Mouse (Mus musculus): ENCODE data around the gene Ppt2.

The Ppt2 gene

DNA sequence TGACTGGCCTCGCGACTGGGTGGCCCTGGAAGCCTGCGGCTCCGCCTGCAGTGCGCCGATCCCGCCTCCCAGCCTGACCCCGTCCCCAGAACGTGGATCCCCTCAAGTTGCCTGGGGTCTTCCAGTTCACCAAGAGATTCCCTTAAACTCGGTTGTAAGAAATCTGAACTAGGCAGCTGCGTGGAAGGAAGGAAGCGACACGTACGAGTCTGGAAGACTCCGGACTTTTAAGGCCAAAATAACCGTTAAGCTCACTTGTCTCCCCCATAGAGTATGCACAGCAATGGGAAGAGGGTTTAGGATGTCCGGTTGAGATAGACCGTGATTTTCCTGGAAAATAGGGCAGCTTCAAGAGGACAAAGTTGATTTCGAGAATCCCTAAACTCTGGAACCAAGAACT, 40.5 kb downstream of the Ppt2 start:
- no peak for DNase-seq (ENCODE audit: low spot score in 2 of 2)

GRCm38 (mm10) chr17:34587423-34587811, 40.9 kb downstream of the Ppt2 start:
- DNase-seq (ENCODE audit: low spot score in 2 of 2) = peak; percentile 94 to 99

DNA sequence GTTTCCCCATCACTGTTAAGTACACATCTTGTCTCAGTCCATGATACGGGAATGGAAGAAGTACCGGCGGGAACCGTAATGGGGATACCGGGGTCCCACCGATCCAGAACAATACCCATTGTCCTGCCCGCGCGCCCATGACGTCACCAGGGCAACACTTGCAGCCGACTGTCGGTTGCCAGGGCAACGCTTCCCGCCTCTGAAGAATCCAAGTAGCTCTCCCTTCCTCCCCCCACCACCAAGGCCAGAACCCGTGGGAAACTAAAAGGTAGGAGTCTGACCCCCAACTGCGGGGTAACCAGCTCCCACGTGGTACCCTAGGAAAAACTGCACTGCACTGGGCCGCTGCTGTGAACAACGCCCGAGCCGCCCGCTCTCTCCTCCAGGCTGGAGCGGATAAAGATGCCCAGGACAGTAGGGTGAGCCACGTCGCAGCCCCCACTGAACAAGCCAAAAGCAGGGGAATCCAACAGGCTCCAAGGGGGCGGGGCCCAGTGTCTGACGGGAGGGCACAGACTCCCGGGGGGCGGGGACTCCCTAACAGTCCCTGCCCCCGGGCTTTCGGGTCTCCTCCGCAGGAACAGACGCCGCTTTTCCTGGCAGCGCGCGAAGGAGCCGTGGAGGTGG, 41.4 kb downstream of the Ppt2 start:
- DNase-seq (ENCODE audit: low spot score in 2 of 2) = peak; percentile 89 to 92

DNA sequence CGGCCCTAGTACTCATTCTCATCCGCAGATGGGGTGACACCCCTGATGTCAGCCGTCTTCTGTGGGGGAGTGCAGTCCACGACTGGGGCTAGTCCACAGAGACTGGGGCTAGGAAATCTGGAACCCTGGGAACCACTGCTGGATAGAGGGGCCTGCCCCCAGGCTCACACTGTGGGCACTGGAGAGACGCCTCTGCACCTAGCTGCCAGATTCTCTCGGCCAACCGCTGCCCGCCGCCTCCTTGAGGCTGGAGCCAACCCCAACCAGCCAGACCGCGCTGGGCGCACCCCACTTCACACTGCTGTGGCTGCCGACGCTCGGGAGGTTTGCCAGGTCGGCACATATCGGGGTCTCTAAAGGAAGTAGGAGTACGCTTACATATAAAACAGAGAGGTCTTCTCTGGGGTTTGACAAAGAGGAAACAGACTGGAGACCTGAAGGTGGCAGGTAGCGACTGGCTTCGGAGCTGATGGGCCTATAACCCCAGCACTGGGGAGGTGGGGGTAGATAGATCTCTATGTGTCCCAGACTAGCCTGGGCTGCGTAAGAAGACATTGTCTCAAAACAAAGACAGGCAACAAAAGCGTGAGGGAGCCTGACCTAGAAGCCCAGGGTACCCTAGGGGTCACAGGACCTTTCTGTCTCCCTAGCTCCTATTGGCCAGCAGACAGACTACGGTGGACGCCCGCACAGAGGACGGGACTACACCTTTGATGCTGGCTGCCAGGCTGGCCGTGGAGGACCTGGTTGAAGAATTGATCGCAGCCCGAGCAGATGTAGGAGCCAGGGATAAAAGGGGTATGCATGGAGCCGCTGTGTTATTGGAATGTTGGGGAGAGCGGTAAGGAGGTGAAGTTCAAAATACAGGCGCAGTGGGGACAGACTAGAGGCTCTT, 42.2 kb downstream of the Ppt2 start:
- no peak for DNase-seq (ENCODE audit: low spot score in 2 of 2)

DNA sequence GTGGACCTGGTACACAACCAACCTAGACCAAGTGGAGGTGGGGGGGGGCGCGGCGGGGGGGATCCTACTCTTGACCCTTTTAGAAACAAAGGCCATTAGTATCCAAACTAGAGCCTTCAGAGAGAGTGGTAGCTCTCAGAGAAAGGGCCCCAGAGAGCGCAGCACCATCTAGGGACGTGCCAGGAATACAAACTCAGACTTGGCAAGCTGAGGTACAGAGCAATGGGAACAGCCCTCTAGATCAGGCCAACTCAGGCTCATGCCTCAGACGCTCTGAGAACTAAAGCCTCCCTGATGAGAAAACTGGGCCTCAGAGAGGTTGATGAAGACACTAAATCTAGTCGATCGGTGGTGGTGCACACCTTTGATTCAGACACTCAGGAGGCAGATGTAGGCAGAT, 43.2 kb downstream of the Ppt2 start:
- no peak for DNase-seq (ENCODE audit: low spot score in 2 of 2)

DNA sequence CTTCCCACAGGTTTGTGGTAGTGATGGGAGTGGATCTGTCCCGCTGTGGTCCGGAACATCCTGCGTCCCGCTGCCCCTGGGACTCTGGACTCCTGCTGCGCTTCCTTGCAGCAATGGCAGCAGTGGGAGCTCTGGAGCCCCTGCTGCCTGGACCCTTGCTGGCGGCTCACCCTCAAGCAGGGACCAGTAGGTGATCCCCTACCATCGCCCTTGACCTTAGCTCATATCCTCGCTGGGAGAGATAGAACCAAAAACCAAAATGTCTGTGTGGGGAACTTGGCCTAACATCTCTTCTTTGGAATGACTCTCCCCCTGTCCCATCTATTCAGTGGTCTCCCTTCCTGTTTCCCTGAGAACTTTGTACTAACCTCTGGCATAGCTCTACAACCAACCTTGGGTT, 44.5 kb downstream of the Ppt2 start:
- no peak for DNase-seq (ENCODE audit: low spot score in 2 of 2)

- no peak for DNase-seq (ENCODE audit: low spot score in 2 of 2)
Measured at GRCm38 (mm10) chr17:34583397-34583796, 44.9 kb downstream of the Ppt2 start.

- no peak for DNase-seq (ENCODE audit: low spot score in 2 of 2)
Measured at GRCm38 (mm10) chr17:34582528-34582927, 45.8 kb downstream of the Ppt2 start.

GRCm38 (mm10) chr17:34578070-34578469, 50.2 kb downstream of the Ppt2 start:
- DNase-seq (ENCODE audit: low spot score in 2 of 2) = no peak

DNA sequence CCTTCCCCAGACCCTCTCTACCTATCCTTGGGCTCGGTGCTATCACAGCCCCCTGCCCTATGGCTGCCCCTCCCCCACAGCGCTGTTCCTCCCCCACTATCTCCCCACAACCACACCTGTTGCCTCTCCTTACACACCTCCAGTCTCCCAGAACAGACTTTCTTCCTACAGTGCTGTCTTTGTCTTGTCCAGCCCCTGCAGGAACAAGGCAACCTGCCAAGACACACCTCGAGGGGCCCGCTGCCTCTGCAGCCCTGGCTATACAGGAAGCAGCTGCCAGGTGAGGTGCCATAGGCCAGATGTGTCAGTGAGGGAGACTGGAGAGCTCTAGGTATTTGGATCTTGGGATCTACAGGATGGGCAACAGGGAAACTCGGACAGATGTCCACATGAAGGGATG, 51.7 kb downstream of the Ppt2 start:
- no peak for DNase-seq (ENCODE audit: low spot score in 2 of 2)

DNA sequence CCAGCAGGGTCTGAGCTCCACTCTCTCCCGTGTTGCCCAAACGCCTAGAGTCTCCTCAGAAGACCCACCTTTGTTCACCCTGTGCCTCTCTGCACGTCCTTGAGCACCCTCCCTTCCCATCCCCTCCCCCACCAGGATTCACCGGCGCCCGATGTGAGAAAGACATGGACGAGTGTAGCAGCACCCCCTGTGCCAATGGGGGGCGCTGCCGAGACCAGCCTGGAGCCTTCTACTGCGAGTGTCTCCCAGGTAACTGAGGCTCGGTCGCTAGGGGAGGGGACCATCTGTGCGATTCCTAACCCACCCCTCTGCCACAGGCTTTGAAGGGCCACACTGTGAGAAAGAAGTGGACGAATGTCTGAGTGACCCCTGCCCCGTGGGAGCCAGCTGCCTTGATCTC, 55.9 kb downstream of the Ppt2 start:
- DNase-seq (ENCODE audit: low spot score in 2 of 2) = no peak

DNA sequence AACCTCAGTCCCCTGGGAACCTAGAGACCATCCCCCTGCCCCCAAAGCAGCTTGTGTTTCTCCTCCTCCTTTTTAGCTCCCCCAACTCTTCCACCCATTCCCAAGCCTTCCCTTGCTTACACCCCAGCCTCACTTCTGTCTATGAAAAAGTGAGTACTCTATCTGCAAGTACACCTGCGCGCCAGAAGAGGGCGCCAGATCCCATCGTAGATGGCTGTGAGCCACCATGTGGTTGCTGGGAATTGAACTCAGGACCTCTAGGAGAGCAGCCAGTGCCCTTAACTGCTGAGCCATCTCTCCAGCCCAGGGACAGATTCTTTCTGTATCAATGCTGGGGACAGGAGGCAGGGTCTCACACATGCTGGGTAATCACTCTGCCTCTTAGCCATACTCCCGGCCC, 56.4 kb downstream of the Ppt2 start:
- DNase-seq (ENCODE audit: low spot score in 2 of 2) = no peak

GRCm38 (mm10) chr17:34569919-34570318, 58.4 kb downstream of the Ppt2 start:
- DNase-seq (ENCODE audit: low spot score in 2 of 2) = no peak

DNA sequence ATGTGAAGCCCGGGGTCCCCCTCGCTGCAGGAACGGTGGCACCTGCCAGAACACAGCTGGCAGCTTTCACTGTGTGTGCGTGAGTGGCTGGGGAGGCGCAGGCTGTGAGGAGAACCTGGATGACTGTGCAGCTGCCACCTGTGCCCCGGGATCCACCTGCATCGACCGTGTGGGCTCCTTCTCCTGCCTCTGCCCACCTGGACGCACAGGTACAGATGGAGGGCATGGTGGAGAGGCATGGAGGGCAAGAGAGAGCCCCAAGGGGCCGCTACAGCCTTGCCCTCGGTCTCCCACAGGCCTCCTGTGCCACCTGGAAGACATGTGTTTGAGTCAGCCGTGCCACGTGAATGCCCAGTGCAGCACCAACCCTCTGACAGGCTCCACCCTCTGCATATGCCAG, 59.9 kb downstream of the Ppt2 start:
- no peak for DNase-seq (ENCODE audit: low spot score in 2 of 2)

GRCm38 (mm10) chr17:34567311-34567710, 61.0 kb downstream of the Ppt2 start:
- DNase-seq (ENCODE audit: low spot score in 2 of 2) = no peak

All from right cerebral cortex, adult 2 months (tissue).